Mouse (Mus musculus) C2C12 (cell line): Measurements from ENCODE around the gene Chml. TPM values are rescaled to one million over a fixed set of nuclear protein-coding genes. Genes with fewer than 3 reads are reported as not detected.

ENCODE experiments used
- H3K27me3 ChIP-seq: one replicate; pipeline ENCODE4 v1.6.1; 2011; ENCODE audit not compliant: control insufficient read depth, insufficient read depth, insufficient read length
- H3K36me3 ChIP-seq: one replicate; pipeline ENCODE4 v1.6.1; 2011; ENCODE audit not compliant: control insufficient read depth, insufficient read depth
- H3K4me3 ChIP-seq: one replicate; pipeline ENCODE4 v1.5.1; 2011; ENCODE audit warnings: mild to moderate bottlenecking, control low read depth; ENCODE audit not compliant: poor library complexity, insufficient read depth, severe bottlenecking
- H3K79me2 ChIP-seq: one replicate; pipeline ENCODE4 v1.6.1; 2011; ENCODE audit not compliant: control insufficient read depth, insufficient read depth
- H3K79me3 ChIP-seq: one replicate; pipeline ENCODE4 v1.6.1; 2011; ENCODE audit warnings: low read depth, control low read depth
- H3ac ChIP-seq: one replicate; pipeline ENCODE3; 2011; ENCODE audit warnings: low read depth; ENCODE audit not compliant: control insufficient read depth, insufficient read length
- CEBPB ChIP-seq: IDR thresholded peaks from one replicate; pipeline ENCODE4 v1.6.1; 2011; ENCODE audit warnings: low read depth, mild to moderate bottlenecking, control low read depth, moderate library complexity
- CTCF ChIP-seq: IDR thresholded peaks from one replicate; pipeline ENCODE4 v1.5.1; 2011; ENCODE audit not compliant: control insufficient read depth, insufficient read depth, insufficient read length
- FOSL1 ChIP-seq: IDR thresholded peaks from one replicate; pipeline ENCODE4 v1.8.0; 2011; ENCODE audit warnings: mild to moderate bottlenecking, low read length; ENCODE audit not compliant: poor library complexity, insufficient read depth, severe bottlenecking
- MAX ChIP-seq: IDR thresholded peaks from one replicate; pipeline ENCODE4 v1.6.1; 2011; ENCODE audit warnings: mild to moderate bottlenecking, control low read depth
- MYOD1 ChIP-seq: IDR thresholded peaks from one replicate; pipeline ENCODE4 v1.6.1; 2011; ENCODE audit warnings: low read depth; ENCODE audit not compliant: control insufficient read depth, insufficient read length
- MYOG ChIP-seq: IDR thresholded peaks from one replicate; pipeline ENCODE4 v1.6.1; 2011; ENCODE audit not compliant: control insufficient read depth, insufficient read length; ENCODE audit errors: extremely low read depth
- USF1 ChIP-seq: IDR thresholded peaks from one replicate; pipeline ENCODE4 v1.6.1; 2011; ENCODE audit warnings: low read depth, mild to moderate bottlenecking, control low read depth, moderate library complexity
- polyA plus RNA-seq: library from polyadenylated mRNA; unstranded; fragments of >200 nt; fragmentation: generic; extraction: Trizol; gene quantifications from one replicate; pipeline ENCODE4 v1.2.1, GENCODE M21; 2012; ENCODE audit warnings: missing spikeins

Gene Chml
- polyA plus RNA-seq, 1 experiment = 1.2 TPM

- Histone ChIP-seq H3K79me2 (peaks cover 21% of the 10 kb centered on the region), H3K27me3 (no peaks in the 10 kb centered on the region), H3K4me3 (peak overlapping the region; percentile 68), H3K36me3 (peaks cover 6% of the 10 kb centered on the region), H3ac (peak overlapping the region; percentile 65), H3K79me3 (no peaks in the 10 kb centered on the region)
- TF ChIP-seq FOSL1 (no peak), CEBPB (no peak), USF1 (no peak), CTCF (no peak), MYOG (no peak), MYOD1 (no peak), MAX (no peak)
Measured at GRCm38 (mm10) chr1:175691686-175692245, 935 bp downstream of the Chml start.

DNA sequence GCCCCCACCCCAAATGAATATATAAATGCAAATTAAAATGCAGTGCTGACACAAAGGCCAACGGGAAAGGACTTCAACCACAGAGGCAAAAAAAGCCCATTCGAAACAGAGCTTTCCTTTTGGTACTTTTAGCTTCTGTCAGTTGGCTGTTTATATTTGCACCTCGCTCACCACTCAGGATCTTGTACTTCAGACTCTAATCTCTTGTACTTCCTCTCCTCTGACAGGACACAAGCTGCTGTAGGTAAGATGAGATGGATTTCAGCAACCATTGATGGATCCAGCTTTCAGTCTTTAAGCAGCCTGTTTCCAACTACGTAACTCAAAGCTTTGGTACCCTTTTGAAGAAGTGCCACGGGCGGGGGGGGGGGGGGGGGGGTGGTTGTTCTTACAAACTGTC is 11.7 kb downstream of the Chml start:
- Histone ChIP-seq H3K36me3 (peaks cover under 1% of the 10 kb centered on the region), H3K79me3 (no peaks in the 10 kb centered on the region)

DNA sequence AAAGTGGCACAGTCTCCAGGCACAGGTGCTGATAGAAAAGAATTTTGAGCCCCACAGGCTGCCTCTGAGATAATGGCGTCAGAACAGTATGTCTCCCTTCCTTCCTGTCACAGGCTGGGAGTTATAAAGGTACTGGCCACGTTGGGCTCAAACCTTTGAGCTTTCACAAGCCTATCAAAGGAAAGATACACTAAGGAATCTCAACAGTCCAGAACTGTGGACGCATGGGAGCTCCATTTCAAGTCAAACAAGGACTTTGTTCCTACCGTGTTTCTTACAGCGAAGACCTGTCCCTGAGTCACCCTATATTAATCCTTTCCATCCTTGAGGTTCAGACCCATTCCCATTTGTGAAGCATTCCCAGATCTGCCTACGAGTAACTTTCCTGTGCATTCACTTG is 15.2 kb downstream of the Chml start:
- Histone ChIP-seq H3ac (no peak overlapping the region), H3K27me3 (no peaks in the 10 kb centered on the region), H3K79me3 (no peaks in the 10 kb centered on the region), H3K4me3 (no peak overlapping the region), H3K36me3 (no peaks in the 10 kb centered on the region), H3K79me2 (no peaks in the 10 kb centered on the region)
- TF ChIP-seq FOSL1 (no peak), USF1 (no peak), MYOG (no peak), CTCF (no peak), MYOD1 (no peak), MAX (no peak)

More for the DNA sequence above, 11.7 kb downstream of the Chml start:
- Histone ChIP-seq H3K79me2 (no peaks in the 10 kb centered on the region), H3ac (no peak overlapping the region), H3K4me3 (no peak overlapping the region), H3K27me3 (no peaks in the 10 kb centered on the region)
- no peak for TF ChIP-seq FOSL1
- TF ChIP-seq CTCF = no peak
- TF ChIP-seq MYOG = no peak
- no peak for TF ChIP-seq MYOD1
- TF ChIP-seq USF1 = no peak
- no peak for TF ChIP-seq MAX
- TF ChIP-seq CEBPB = no peak

- no peak overlapping the region for H3K4me3 ChIP-seq
- no peaks in the 10 kb centered on the region for H3K36me3 ChIP-seq
- no peaks in the 10 kb centered on the region for H3K79me3 ChIP-seq
- no peaks in the 10 kb centered on the region for H3K27me3 ChIP-seq
- H3ac ChIP-seq = no peak overlapping the region
- H3K79me2 ChIP-seq = no peaks in the 10 kb centered on the region
- TF ChIP-seq CEBPB (no peak), USF1 (no peak), MYOG (no peak), CTCF (no peak), FOSL1 (no peak), MYOD1 (no peak), MAX (no peak)
Measured at GRCm38 (mm10) chr1:175675116-175675515, 17.6 kb downstream of the Chml start.

- H3K79me3 ChIP-seq = no peaks in the 10 kb centered on the region
- no peaks in the 10 kb centered on the region for H3K79me2 ChIP-seq
- H3K27me3 ChIP-seq = no peaks in the 10 kb centered on the region
- TF ChIP-seq FOSL1 (no peak), CTCF (no peak), CEBPB (no peak), MYOD1 (peak; percentile 66), USF1 (no peak), MAX (no peak)
- no peak overlapping the region for H3ac ChIP-seq
- H3K4me3 ChIP-seq = no peak overlapping the region
- no peaks in the 10 kb centered on the region for H3K36me3 ChIP-seq
Measured at GRCm38 (mm10) chr1:175673563-175674325, 19.0 kb downstream of the Chml start.

GRCm38 (mm10) chr1:175671626-175672025 is 21.1 kb downstream of the Chml start:
- TF ChIP-seq USF1 (no peak), CEBPB (no peak), FOSL1 (no peak), MYOD1 (no peak), CTCF (no peak), MAX (no peak), MYOG (no peak)
- Histone ChIP-seq H3K36me3 (no peaks in the 10 kb centered on the region), H3K27me3 (no peaks in the 10 kb centered on the region), H3ac (no peak overlapping the region), H3K79me3 (no peaks in the 10 kb centered on the region), H3K4me3 (no peak overlapping the region), H3K79me2 (no peaks in the 10 kb centered on the region)
